Mouse (Mus musculus) heart, adult 2 months (tissue): ENCODE results near the gene Tent4b. TPM values are rescaled to one million over a fixed set of nuclear protein-coding genes. Genes with fewer than 3 reads are reported as not detected.

Source experiments
- DNase-seq, 2 experiments: peaks; one replicate each; pipeline ENCODE4 v3.0.0; 2021
- H3K27ac ChIP-seq: fragments of 200-600 bp; 2 replicates; pipeline ENCODE4 v1.8.1; 2022
- H3K27me3 ChIP-seq: fragments of 200-500 bp; 2 replicates; pipeline ENCODE4 v1.6.1; 2012; ENCODE audit warnings: mild to moderate bottlenecking, low read length, inconsistent platforms, mixed read lengths; ENCODE audit not compliant: control insufficient read depth, insufficient read depth
- H3K36me3 ChIP-seq: fragments of 200-500 bp; 2 replicates; pipeline ENCODE4 v1.6.1; 2012; ENCODE audit warnings: low read length, inconsistent platforms; ENCODE audit not compliant: control insufficient read depth, insufficient read depth
- H3K4me1 ChIP-seq: fragments of 200-500 bp; 2 replicates; pipeline ENCODE4 v1.6.1; 2011; ENCODE audit warnings: low read length; ENCODE audit not compliant: control insufficient read depth, insufficient read depth
- H3K4me3 ChIP-seq: fragments of 200-600 bp; 2 replicates; pipeline ENCODE4 v1.8.1; 2022
- H3K79me2 ChIP-seq: fragments of 200-500 bp; replicated peaks from 2 replicates; pipeline ENCODE4 v1.6.1; 2012; ENCODE audit warnings: mild to moderate bottlenecking, inconsistent platforms, low read length, moderate library complexity, mixed read lengths; ENCODE audit not compliant: control insufficient read depth, insufficient read depth
- H3K9ac ChIP-seq: fragments of 200-500 bp; 2 replicates; pipeline ENCODE4 v1.6.1; 2012; ENCODE audit warnings: low read depth, mild to moderate bottlenecking, control low read depth, inconsistent platforms, low read length, mixed read lengths
- CTCF ChIP-seq: fragments of 200-600 bp; IDR thresholded peaks from 2 replicates; pipeline ENCODE4 v1.8.1; 2022; ENCODE audit warnings: antibody characterized with exemption, mild to moderate bottlenecking, moderate library complexity
- EP300 ChIP-seq: fragments of 200-500 bp; IDR thresholded peaks from 2 replicates; pipeline ENCODE4 v1.6.1; 2011; ENCODE audit warnings: low read depth, low read length, control low read depth; ENCODE audit not compliant: insufficient read depth
- POLR2A ChIP-seq: fragments of 200-500 bp; IDR thresholded peaks from 2 replicates; pipeline ENCODE4 v1.6.1; 2011; ENCODE audit warnings: mild to moderate bottlenecking, low read depth, low read length, control low read depth; ENCODE audit not compliant: insufficient read depth
- WGBS: fragments of 180-500 bp; shearing (Covaris S2); methylation state at CpG from one replicate; pipeline ENCODE4 v1.1.7; 2018; 5-methylcytosine and 5-hydroxymethylcytosine counted together
- intact Hi-C: fragments of 180-260 bp; cut with DNase I; formaldehyde crosslinking; loops from one replicate; pipeline ENCODE4 v1.15.1; 2025
- polyA plus RNA-seq: library from polyadenylated mRNA; depleted of rRNA; stranded (reverse); fragments of >200 nt; gene quantifications from 2 replicates; pipeline ENCODE4 v1.2.3, GENCODE M21; 2012
- total RNA-seq, 2 experiments: library from RNA; stranded (reverse); gene quantifications; 2 replicates each; pipeline ENCODE4 v1.2.3; 2021

The Tent4b gene
- total and polyA plus RNA-seq, 3 experiments, result 14.3 to 19.2 (median 18.8) TPM

- Histone ChIP-seq H3K36me3 (no peaks in the 10 kb centered on the region), H3K79me2 (no peaks in the 10 kb centered on the region)
- WGBS, result 46% methylated on average over 6 of the region's 6 CpGs
Measured at GRCm38 (mm10) chr8:88258024-88258423, 59.0 kb downstream of the Tent4b start.

GRCm38 (mm10) chr8:88258544-88258943, 59.5 kb downstream of the Tent4b start:
- H3K4me3 ChIP-seq, result no peak overlapping the region
- no peaks in the 10 kb centered on the region for H3K79me2 ChIP-seq
- no peak overlapping the region for H3K27ac ChIP-seq
- no peaks in the 10 kb centered on the region for H3K36me3 ChIP-seq
- H3K9ac ChIP-seq, result no peak overlapping the region
- no peak for DNase-seq
- TF ChIP-seq CTCF (no peak), EP300 (no peak), POLR2A (no peak)
- intact Hi-C loops, result no loop called here
- no peaks in the 10 kb centered on the region for H3K27me3 ChIP-seq
- peaks cover 2% of the 10 kb centered on the region for H3K4me1 ChIP-seq
- WGBS, result 83% methylated on average over 11 of the region's 11 CpGs

More at GRCm38 (mm10) chr8:88258024-88258423, 59.0 kb downstream of the Tent4b start:
- DNase-seq, result no peak
- no peak for TF ChIP-seq CTCF
- TF ChIP-seq EP300, result no peak
- TF ChIP-seq POLR2A, result no peak
- no peak overlapping the region for H3K27ac ChIP-seq
- intact Hi-C loops, result no loop called here
- no peaks in the 10 kb centered on the region for H3K27me3 ChIP-seq
- peaks cover 2% of the 10 kb centered on the region for H3K4me1 ChIP-seq
- H3K4me3 ChIP-seq, result no peak overlapping the region
- no peak overlapping the region for H3K9ac ChIP-seq

GRCm38 (mm10) chr8:88260466-88260980, 61.5 kb downstream of the Tent4b start:
- WGBS, result 60% methylated on average over 7 of the region's 7 CpGs
- no peaks in the 10 kb centered on the region for H3K79me2 ChIP-seq
- H3K36me3 ChIP-seq, result no peaks in the 10 kb centered on the region
- H3K27me3 ChIP-seq, result no peaks in the 10 kb centered on the region
- no peak for TF ChIP-seq CTCF
- TF ChIP-seq POLR2A, result no peak
- no peak for TF ChIP-seq EP300
- H3K4me3 ChIP-seq, result no peak overlapping the region
- no peak for DNase-seq
- H3K9ac ChIP-seq, result no peak overlapping the region
- peaks cover 2% of the 10 kb centered on the region for H3K4me1 ChIP-seq
- no peak overlapping the region for H3K27ac ChIP-seq
- intact Hi-C loops, result loop anchor here (10.0 kb wide), 1 partner anchor 494 kb away; no protein-coding TSS in a partner anchor

- H3K27ac ChIP-seq, result no peak overlapping the region
- no peak for DNase-seq
- H3K27me3 ChIP-seq, result no peaks in the 10 kb centered on the region
- 46% methylated on average over 14 of the region's 14 CpGs for WGBS
- TF ChIP-seq POLR2A (no peak), EP300 (no peak), CTCF (no peak)
- no peak overlapping the region for H3K9ac ChIP-seq
- intact Hi-C loops, result loop anchor here (10.0 kb wide), 1 partner anchor 492 kb away; no protein-coding TSS in a partner anchor
- peaks cover 2% of the 10 kb centered on the region for H3K4me1 ChIP-seq
- no peaks in the 10 kb centered on the region for H3K36me3 ChIP-seq
- no peak overlapping the region for H3K4me3 ChIP-seq
- H3K79me2 ChIP-seq, result no peaks in the 10 kb centered on the region
Measured at GRCm38 (mm10) chr8:88262831-88263635, 64.0 kb downstream of the Tent4b start.

- intact Hi-C loops, result loop anchor here (10.0 kb wide), 1 partner anchor 489 kb away; no protein-coding TSS in a partner anchor
Measured at GRCm38 (mm10) chr8:88265511-88265910, 66.5 kb downstream of the Tent4b start.

More at GRCm38 (mm10) chr8:88265511-88265910, 66.5 kb downstream of the Tent4b start:
- Histone ChIP-seq H3K27ac (no peak overlapping the region), H3K79me2 (no peaks in the 10 kb centered on the region), H3K36me3 (no peaks in the 10 kb centered on the region), H3K4me3 (no peak overlapping the region), H3K4me1 (peaks cover under 1% of the 10 kb centered on the region), H3K9ac (no peak overlapping the region), H3K27me3 (no peaks in the 10 kb centered on the region)
- WGBS, result 31% methylated on average over 2 of the region's 2 CpGs
- TF ChIP-seq EP300, result no peak
- no peak for TF ChIP-seq CTCF
- no peak for TF ChIP-seq POLR2A
- DNase-seq, result no peak
